Mouse (Mus musculus) ES-E14 (cell line): ENCODE measurements around the gene Lrrc28. TPM values are rescaled to one million over a fixed set of nuclear protein-coding genes. Genes with fewer than 3 reads are reported as not detected.

Experiments
- DNase-seq: peaks from one replicate; pipeline ENCODE4 v3.0.0-alpha.2; 2013; ENCODE audit warnings: low read depth, low spot score
- H3K27ac ChIP-seq: 2 replicates; pipeline ENCODE4 v1.5.1; 2012; ENCODE audit warnings: low read depth, mild to moderate bottlenecking, low read length, moderate library complexity, mixed read lengths; ENCODE audit not compliant: poor library complexity, insufficient read depth, severe bottlenecking
- H3K36me3 ChIP-seq: 2 replicates; pipeline ENCODE4 v1.6.1; 2012; ENCODE audit warnings: mild to moderate bottlenecking, low read length, moderate library complexity, mixed read lengths; ENCODE audit not compliant: control insufficient read depth, poor library complexity, insufficient read depth, severe bottlenecking
- H3K4me1 ChIP-seq, 2 experiments: fragments of 150-350 bp in 1 of 2; sonication (generic) in 1 of 2; 2 replicates each; pipeline ENCODE4 v1.6.1; 2012; ENCODE audit warnings: low read length in 2 of 2, mild to moderate bottlenecking in 1 of 2, mixed read lengths in 1 of 2; ENCODE audit not compliant: control insufficient read depth in 2 of 2, insufficient read depth in 2 of 2, poor library complexity in 1 of 2
- H3K4me3 ChIP-seq, 2 experiments: fragments of 150-350 bp in 1 of 2; sonication (generic) in 1 of 2; 2 replicates each; pipeline ENCODE4 v1.5.1; 2012; ENCODE audit warnings: low read length in 2 of 2, low read depth in 1 of 2, mild to moderate bottlenecking in 1 of 2, mixed read lengths in 1 of 2; ENCODE audit not compliant: insufficient read depth in 1 of 2, poor library complexity in 1 of 2, severe bottlenecking in 1 of 2
- H3K9ac ChIP-seq: 2 replicates; pipeline ENCODE4 v1.6.1; 2012; ENCODE audit warnings: low read depth, mild to moderate bottlenecking, low read length, mixed read lengths; ENCODE audit not compliant: poor library complexity, insufficient read depth, severe bottlenecking
- H3K9me3 ChIP-seq: fragments of 150-350 bp; sonication (generic); 2 replicates; pipeline ENCODE4 v1.6.1; 2012; ENCODE audit warnings: low read depth, mild to moderate bottlenecking, low read length; ENCODE audit not compliant: control insufficient read depth, insufficient read depth
- CHD2 ChIP-seq: IDR thresholded peaks from 2 replicates; pipeline ENCODE4 v1.6.1; 2014; ENCODE audit warnings: mild to moderate bottlenecking, low read depth, low read length, inconsistent platforms
- HCFC1 ChIP-seq: IDR thresholded peaks from 2 replicates; pipeline ENCODE4 v1.6.1; 2012; ENCODE audit warnings: low read length, inconsistent platforms, borderline replicate concordance; ENCODE audit not compliant: insufficient read depth
- MAFK ChIP-seq: IDR thresholded peaks from 2 replicates; pipeline ENCODE4 v1.6.1; 2014; ENCODE audit warnings: mild to moderate bottlenecking, low read depth, low read length, inconsistent platforms; ENCODE audit not compliant: insufficient read depth
- ZC3H11A ChIP-seq: IDR thresholded peaks from 2 replicates; pipeline ENCODE4 v1.6.1; 2012; ENCODE audit warnings: low read depth, mild to moderate bottlenecking, inconsistent platforms, low read length, borderline replicate concordance
- ZNF384 ChIP-seq: IDR thresholded peaks from 2 replicates; pipeline ENCODE4 v1.6.1; 2012; ENCODE audit warnings: low read depth, low read length, inconsistent platforms
- in situ Hi-C, 2 experiments: fragments of 600-800 bp; cut with MboI; formaldehyde crosslinking; loops; one replicate each; pipeline ENCODE4 v1.15.1; 2025; ENCODE audit warnings: low sequenced_read_pairs in 2 of 2, inconsistent platforms in 1 of 2; ENCODE audit not compliant: unreplicated experiment in 2 of 2
- total RNA-seq: library from RNA; depleted of rRNA; stranded (reverse); fragments of 300-350 nt; gene quantifications from 2 replicates; pipeline ENCODE4 v1.2.3, GENCODE M21; 2012

Lrrc28 gene
- total RNA-seq, 1 experiment, result 25.0 TPM

DNA sequence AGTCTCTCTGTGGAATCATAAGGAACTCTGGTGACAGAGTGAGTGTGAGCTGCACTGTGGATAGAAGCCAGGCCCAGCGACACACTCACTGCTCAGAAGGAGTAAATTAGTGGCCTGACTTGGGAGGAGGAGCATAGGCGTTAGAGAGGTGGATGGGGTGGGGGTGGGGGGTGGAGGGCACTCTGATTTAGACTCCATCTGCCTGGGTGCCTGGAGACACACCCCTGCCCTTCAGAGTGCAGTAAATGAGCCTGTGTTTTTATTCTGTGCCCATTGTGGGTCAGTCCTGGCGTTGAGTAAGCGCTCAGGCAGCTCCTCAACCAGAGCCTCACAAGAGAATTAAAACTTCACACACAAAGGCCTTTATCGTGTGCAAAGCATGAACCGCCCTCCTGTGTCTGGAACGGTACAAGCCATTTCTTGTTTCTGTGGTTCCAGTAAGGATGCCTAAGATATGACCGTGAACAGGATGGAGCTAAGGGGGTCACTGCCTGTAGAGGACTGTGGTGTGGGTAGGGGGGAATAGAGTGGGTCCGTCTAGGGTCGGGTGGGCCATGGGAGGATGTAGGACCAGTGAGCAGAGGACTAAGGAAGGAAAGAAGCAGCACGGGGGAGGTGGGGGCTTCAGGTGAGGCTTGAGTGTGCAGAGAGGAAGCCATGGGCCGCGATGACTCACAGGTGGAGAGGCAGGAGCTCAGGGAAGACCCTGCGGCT is 19.1 kb upstream of the Lrrc28 start:
- no peaks in the 10 kb centered on the region for H3K9me3 ChIP-seq
- no peak for TF ChIP-seq MAFK
- TF ChIP-seq CHD2, result no peak
- no peak for TF ChIP-seq ZC3H11A
- no peak for TF ChIP-seq ZNF384
- TF ChIP-seq HCFC1, result no peak
- H3K9ac ChIP-seq, result no peak overlapping the region
- H3K27ac ChIP-seq, result no peak overlapping the region
- H3K4me1 ChIP-seq, result peaks cover 0 to 5% of the 10 kb centered on the region in 2 experiments; a peak in 2 of 4 replicates
- no peak overlapping the region for H3K4me3 ChIP-seq
- in situ Hi-C loops, result no loop called here
- H3K36me3 ChIP-seq, result peaks cover 9% of the 10 kb centered on the region; the same call in 1 of the 2 replicates
- no peak for DNase-seq

DNA sequence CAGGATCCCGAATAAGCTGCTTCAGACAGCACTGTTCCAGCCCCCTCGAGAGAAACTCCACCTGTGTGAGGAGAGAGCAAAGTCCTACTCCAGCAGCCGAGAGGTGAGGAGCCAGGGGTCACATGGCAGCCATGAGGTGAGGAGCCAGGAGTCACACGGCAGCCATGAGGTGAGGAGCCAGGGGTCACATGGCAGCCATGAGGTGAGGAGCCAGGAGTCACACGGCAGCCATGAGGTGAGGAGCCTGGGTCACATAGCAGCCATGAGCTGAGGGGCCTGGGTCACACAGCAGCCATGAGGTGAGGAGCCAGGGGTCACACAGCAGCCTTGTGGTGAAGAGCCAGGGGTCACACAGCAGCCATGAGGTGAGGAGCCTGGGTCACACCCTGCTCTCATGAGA is 17.4 kb upstream of the Lrrc28 start:
- no peak for TF ChIP-seq CHD2
- TF ChIP-seq ZC3H11A, result no peak
- no peak for TF ChIP-seq MAFK
- no peak for TF ChIP-seq HCFC1
- no peak for TF ChIP-seq ZNF384
- H3K9ac ChIP-seq, result no peak overlapping the region
- H3K27ac ChIP-seq, result no peak overlapping the region
- H3K9me3 ChIP-seq, result no peaks in the 10 kb centered on the region
- peaks cover 0 to 5% of the 10 kb centered on the region in 2 experiments; a peak in 2 of 4 replicates for H3K4me1 ChIP-seq
- peaks cover 9% of the 10 kb centered on the region; the same call in 1 of the 2 replicates for H3K36me3 ChIP-seq
- DNase-seq, result no peak
- H3K4me3 ChIP-seq, result no peak overlapping the region
- in situ Hi-C loops, result no loop called here

DNA sequence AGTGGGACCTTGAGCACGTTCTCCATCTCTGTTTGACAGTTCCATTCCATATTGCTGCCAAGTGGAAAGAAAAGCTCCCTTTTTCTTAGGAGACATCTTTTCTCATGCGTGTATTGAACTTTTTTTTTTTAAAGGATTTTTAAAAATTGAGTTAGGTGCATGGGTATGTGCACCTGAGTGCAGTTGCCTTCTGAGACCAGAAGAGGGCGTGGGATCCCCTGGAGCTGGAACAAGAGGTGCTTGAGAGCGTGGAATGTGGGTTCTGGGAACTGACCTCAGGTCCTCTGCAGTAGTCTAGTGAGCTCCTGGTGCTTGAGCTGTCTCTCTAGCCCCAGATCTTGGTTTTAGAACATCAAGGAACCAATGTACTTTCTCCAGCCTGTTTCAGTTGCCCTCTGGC is 13.0 kb upstream of the Lrrc28 start:
- Histone ChIP-seq H3K36me3 (peaks cover 6% of the 10 kb centered on the region; the same call in 1 of the 2 replicates), H3K4me3 (no peak overlapping the region), H3K9me3 (no peaks in the 10 kb centered on the region), H3K4me1 (peaks cover 4 to 6% of the 10 kb centered on the region in 2 experiments; a peak in 2 of 4 replicates), H3K9ac (no peak overlapping the region), H3K27ac (no peak overlapping the region)
- no peak for DNase-seq
- TF ChIP-seq MAFK (no peak), CHD2 (no peak), ZNF384 (peak; percentile 72), HCFC1 (no peak), ZC3H11A (no peak)
- in situ Hi-C loops, result no loop called here

DNA sequence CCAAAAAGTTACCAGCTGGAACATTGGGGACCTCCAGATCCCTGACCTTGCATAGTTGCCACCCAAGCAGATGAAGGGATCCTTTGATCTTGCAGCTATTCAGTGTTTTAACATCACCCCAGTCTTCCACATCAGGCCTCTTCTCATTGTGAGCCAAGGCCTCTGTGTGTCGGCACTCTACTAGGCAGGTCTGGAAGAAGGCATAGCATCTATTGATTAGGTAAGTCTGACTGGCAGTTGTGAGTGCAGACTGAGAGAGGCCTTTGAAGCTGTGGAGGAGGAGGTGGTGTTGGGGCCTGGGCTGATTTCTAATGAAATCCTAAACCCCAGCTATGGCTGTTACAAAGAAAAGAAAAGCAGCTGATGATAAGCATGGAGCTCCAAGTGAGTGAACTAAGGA is 10.1 kb upstream of the Lrrc28 start:
- no peak for DNase-seq
- no peak overlapping the region for H3K27ac ChIP-seq
- H3K4me1 ChIP-seq, result peaks cover 4 to 6% of the 10 kb centered on the region in 2 experiments; a peak in 2 of 4 replicates
- H3K4me3 ChIP-seq, result peak overlapping the region; percentile 33 to 37; a peak in 2 of 4 replicates
- H3K9me3 ChIP-seq, result no peaks in the 10 kb centered on the region
- no peak overlapping the region for H3K9ac ChIP-seq
- TF ChIP-seq HCFC1 (no peak), ZNF384 (no peak), ZC3H11A (no peak), MAFK (no peak), CHD2 (no peak)
- in situ Hi-C loops, result no loop called here
- H3K36me3 ChIP-seq, result no peaks in the 10 kb centered on the region
